Mouse (Mus musculus) forelimb bud, embryonic 11.5 days (tissue): ENCODE results near the gene Ugt2b1.
"Not testable (repeated sequence)": the region's sequence is repeated elsewhere in the genome, so short reads cannot be mapped to it uniquely, and the experiment has no call there.

Source experiments
- DNase-seq: peaks from one replicate; pipeline ENCODE4 v3.0.0-alpha.2; 2012; ENCODE audit warnings: low read depth, low spot score

The Ugt2b1 gene

GRCm38 (mm10) chr5:86926426-86926825, at the start of gene Ugt2b1:
Gene Ugt2b1 (minus strand): TSS chr5:86926530.
- DNase-seq, result no peak

- not testable (repeated sequence) for DNase-seq
These were observed 40.9 kb upstream of the Ugt2b1 start for GRCm38 (mm10) chr5:86967271-86967670.

GRCm38 (mm10) chr5:86962849-86963248, 36.5 kb upstream of the Ugt2b1 start:
- DNase-seq, result not testable (repeated sequence)

- DNase-seq, result no peak
These were observed 35.4 kb upstream of the Ugt2b1 start for GRCm38 (mm10) chr5:86961587-86962358.

- DNase-seq, result no peak
These were observed 34.2 kb upstream of the Ugt2b1 start for GRCm38 (mm10) chr5:86960504-86960903.

- no peak for DNase-seq
These were observed 15.8 kb upstream of the Ugt2b1 start for GRCm38 (mm10) chr5:86942111-86942510.

GRCm38 (mm10) chr5:86920661-86921233, 5.6 kb downstream of the Ugt2b1 start:
- DNase-seq, result no peak

- no peak for DNase-seq
These were observed 14.8 kb downstream of the Ugt2b1 start for GRCm38 (mm10) chr5:86911357-86912099.

GRCm38 (mm10) chr5:86910770-86911169, 15.6 kb downstream of the Ugt2b1 start:
- DNase-seq, result no peak

- DNase-seq, result no peak
These were observed 19.6 kb downstream of the Ugt2b1 start, which contains the start of gene Ugt2b34 for GRCm38 (mm10) chr5:86906758-86907157. Gene Ugt2b34 (minus strand): TSS chr5:86906937.

- DNase-seq, result no peak
These were observed 36.4 kb downstream of the Ugt2b1 start for GRCm38 (mm10) chr5:86889933-86890332.

- no peak for DNase-seq
These were observed 37.9 kb downstream of the Ugt2b1 start for GRCm38 (mm10) chr5:86888420-86888819.

- no peak for DNase-seq
These were observed 39.2 kb downstream of the Ugt2b1 start for GRCm38 (mm10) chr5:86887081-86887480.

GRCm38 (mm10) chr5:86886620-86887019, 39.7 kb downstream of the Ugt2b1 start:
- no peak for DNase-seq

GRCm38 (mm10) chr5:86871877-86872276, 54.5 kb downstream of the Ugt2b1 start:
- DNase-seq, result no peak
